Mouse (Mus musculus) CD8-positive naive resting alpha-beta T cell, adult 2 months (primary cell): ENCODE results near the gene Prf1.
A peak's percentile ranks its signal among the peaks of the same experiment; 100 is the strongest.

Experiments used
- DNase-seq, 2 experiments: peaks; one replicate each; pipeline ENCODE4 v3.0.0; 2022; ENCODE audit warnings: low read depth in 2 of 2, low spot score in 2 of 2

Prf1 gene

DNA sequence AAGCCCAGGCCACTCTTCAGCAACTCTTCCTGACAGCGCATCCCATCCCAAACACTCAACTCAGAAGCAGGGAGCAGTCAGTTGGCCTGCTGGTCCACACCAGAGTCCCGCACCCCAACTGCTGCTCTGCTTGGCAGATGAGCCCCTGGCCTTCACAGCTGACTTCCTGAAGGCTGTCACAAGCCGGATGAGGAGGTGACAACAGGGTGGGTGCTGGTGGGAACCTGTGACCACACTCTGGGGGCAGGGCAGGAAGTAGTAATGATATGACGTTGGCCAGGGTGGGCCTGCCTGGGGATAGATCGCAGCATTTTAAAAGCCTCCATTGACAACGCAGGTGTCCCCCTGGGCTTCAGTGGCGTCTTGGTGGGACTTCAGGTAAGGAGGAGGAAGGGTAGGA is at the start of gene Prf1:
Prf1 (plus strand) TSS at position 357 of the 400 bp plus-strand sequence.
- DNase-seq, result peak; percentile 81 to 89

GRCm38 (mm10) chr10:61248596-61249114 is 49.0 kb upstream of the Prf1 start:
- DNase-seq, result no peak

DNA sequence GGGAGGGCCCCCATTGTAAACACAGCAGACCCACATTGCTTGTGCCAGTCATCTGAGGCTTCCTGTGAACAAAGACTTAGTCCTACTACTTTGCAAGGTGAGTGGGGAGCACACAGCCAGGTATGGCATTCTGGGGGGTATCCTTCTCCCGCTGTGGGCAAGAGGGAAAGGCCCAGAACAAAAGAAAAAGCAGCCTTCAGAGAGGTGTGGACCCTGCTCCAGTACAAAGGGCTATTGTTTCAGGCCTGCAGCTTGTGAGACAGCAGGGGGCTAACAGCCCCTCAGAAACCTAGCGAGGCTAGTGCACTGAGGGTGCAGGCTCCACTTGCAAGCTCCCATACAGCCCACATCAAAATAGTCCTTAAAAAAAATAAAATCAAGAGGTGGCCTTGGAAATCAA is 47.7 kb upstream of the Prf1 start:
- no peak for DNase-seq

- no peak for DNase-seq
Measured at GRCm38 (mm10) chr10:61254761-61255160, 42.9 kb upstream of the Prf1 start.

DNA sequence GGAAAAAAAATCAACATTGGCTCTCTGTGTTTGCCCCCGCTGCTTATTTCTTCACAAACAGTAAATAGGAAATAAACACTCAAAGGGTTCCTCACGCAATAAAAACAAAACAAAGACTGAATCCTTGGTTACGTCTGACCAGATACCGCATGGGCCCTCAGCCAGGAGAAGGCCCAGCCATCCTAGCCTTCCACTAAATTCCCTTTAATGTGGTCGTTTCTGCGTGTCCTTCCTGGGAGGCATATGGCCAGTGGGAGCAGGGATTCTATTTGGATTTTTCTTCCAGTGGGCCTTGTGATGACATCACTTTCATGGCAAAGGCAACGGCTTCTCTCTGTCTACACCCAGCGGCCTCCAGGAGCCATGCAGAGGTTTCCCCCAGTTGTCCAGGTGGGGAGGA is 42.4 kb upstream of the Prf1 start:
- no peak for DNase-seq

- DNase-seq, result no peak
Measured at GRCm38 (mm10) chr10:61256665-61257064, 41.0 kb upstream of the Prf1 start.

GRCm38 (mm10) chr10:61258131-61258530 is 39.5 kb upstream of the Prf1 start:
- DNase-seq, result no peak

DNA sequence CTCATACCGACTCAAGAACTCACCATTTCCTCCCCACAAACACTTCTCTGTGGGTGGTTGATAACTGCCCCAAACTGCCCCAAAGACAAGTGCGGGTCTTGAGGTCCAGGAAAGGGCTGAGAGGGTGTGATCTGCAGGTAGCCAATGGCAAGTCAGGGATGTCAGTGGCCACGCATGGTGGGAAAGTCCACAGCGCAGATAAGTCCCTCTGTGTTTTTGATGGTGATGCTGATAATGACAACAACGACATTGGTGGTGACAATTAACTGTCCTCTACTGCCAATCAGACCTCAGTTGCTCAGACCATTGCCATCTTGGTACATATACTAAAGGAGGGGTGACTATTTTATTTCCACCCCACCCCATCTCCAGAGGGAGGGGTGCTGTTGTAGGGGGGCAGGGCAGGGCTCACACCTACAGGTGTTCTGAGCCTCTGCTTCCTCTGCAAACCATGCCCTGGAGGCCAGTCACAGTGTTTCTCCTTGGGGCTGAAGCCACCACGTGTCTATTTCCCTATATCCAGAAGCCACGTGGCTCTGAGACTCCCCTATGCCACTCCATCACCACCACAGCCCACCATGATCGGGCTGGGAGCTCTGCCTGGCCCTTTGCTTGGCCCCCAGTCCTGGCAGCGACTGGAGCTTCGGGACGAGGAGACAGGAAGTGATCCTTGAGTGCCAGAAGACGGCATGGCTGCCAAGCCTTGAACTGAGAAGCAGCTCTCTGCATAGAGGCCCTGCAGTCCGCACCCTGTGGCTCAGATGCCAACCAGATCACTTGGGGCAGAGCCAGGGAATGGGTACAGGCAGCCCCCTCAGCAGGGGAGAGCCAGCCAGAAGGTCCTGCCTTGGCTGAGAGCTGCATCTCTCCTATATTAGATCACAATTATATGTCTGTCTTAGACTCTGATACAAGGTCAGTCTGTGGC is 36.1 kb upstream of the Prf1 start:
- no peak for DNase-seq

DNA sequence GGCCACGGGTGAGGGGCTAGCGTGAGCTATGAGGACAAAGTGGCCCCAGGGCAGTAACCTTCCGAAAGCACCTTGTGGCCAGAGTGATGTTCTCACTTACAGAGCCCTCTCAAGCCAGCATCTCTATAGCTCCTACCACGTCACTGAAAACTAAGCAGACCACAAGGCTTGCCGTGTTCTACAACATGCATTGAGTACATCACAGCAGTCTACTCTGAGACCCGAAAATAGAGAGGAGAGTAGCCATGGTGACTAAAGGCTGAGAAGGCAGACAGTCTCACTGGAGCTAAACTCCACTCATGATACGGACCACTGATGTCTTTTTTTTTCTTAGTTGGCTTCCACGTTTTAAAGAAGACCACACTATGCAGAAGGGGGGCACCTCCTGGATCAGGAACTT is 34.0 kb upstream of the Prf1 start:
- no peak for DNase-seq

- DNase-seq, result no peak
Measured at GRCm38 (mm10) chr10:61267378-61267777, 30.3 kb upstream of the Prf1 start.

- no peak for DNase-seq
Measured at GRCm38 (mm10) chr10:61272089-61272626, 25.5 kb upstream of the Prf1 start.

GRCm38 (mm10) chr10:61272631-61273030 is 25.0 kb upstream of the Prf1 start:
- DNase-seq, result no peak

DNA sequence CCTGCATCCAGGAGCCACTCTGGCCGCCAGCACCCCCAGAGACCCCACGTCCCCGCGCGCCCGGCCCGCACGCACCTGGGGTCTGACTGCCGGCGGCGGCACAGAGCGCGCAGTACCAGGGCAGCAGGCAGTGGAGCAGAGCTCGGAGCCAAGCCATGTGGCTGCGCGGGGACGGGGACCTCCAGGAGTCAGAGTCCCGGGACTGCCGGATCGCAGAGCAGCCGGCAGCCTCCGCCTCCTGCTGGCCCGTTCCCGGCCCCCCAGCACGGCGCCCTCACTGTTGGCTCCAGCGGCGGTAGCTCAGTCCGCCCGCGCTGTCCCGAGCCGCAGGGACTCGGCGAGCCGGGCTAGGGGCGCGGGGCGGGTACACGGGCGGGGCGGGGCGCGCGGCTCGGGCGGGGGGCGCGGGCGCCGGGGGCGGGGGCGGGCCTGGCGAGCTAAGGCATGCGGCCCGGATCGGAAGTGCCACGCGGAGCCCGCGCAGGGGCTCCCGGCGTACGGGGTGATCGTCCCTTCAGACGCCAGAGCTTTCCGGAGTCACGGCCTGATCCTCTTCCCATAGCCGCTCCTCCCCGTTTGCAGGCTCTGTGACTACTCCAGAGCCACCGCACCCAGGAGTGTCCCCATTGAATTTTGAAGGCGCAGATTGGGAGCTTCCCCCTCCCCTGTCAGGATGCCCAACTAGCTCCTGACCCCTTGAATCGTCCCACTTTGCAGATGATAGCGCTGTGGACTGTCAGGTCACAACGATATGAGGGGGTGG is 24.4 kb upstream of the Prf1 start, which contains the start of gene Adamts14:
Adamts14 (minus strand) TSS at position 358 of the 763 bp plus-strand sequence.
- DNase-seq, result peak; percentile 10 to 14

GRCm38 (mm10) chr10:61273844-61274215 is 23.8 kb upstream of the Prf1 start:
- no peak for DNase-seq

DNA sequence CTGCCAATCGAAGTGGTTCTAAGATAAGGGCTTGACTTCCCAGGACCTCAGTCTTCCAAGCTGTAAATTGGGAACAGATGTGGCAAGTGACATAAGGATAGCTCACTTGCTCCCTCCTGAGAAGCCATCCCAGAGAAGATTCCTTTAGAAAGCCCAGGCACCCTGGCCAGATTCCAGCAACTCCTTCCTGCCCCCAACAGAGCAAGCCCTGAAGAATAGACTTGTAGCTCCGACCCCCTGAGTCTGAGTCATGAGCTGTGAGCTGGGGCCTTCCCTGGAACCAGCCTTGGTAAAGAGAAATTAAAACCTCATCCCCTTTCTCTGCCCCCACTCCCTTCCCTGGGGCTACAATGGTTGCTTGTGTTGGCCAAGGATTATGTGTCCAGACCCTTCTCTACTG is 23.1 kb upstream of the Prf1 start:
- no peak for DNase-seq

- peak; percentile 21 to 25 for DNase-seq
Measured at GRCm38 (mm10) chr10:61275669-61276110, 21.9 kb upstream of the Prf1 start.

DNA sequence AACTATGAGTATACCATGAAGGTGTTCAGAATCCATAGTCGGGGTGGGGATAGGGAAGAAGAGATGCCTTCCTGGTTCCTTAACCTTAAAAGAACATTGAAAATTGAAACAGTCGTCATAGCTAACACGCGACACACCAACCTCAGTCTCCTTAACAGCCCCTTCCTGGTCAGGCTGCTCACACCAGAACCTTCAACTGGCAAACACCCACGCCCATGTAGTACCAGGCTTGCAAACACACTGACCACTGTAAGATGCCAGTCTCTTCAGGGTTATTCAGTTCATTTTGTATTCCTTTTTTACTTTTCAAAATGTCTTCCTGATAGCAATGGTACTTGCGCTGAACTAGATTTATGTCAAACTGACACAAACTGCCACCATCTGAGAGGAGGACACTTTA is 20.6 kb upstream of the Prf1 start:
- DNase-seq, result no peak

- DNase-seq, result no peak
Measured at GRCm38 (mm10) chr10:61277918-61278674, 19.5 kb upstream of the Prf1 start.

- no peak for DNase-seq
Measured at GRCm38 (mm10) chr10:61281115-61281514, 16.5 kb upstream of the Prf1 start.

DNA sequence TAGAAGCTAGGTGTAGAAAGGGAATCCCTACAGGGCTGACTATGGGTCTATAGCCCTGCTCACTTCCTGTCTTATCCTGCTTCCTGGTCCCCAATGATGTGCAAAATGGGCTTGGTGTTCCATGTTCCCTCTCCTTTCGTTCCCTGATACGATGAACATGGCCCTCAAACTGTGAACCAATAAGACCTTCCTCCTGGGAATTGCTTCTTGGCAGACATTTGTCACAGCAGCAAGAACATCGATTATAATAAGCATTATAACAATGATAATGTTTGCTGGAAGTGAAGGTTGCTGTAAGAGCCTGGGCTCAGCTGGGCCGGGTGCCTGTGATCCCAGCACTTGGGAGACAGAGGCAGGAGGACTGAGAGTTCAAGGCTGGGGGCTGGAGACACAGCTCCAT is 13.3 kb upstream of the Prf1 start:
- no peak for DNase-seq

- no peak for DNase-seq
Measured at GRCm38 (mm10) chr10:61285271-61285670, 12.4 kb upstream of the Prf1 start.
